Mouse (Mus musculus): ENCODE results near the gene Tcap. TPM values are rescaled to one million over a fixed set of nuclear protein-coding genes. Genes with fewer than 3 reads are reported as not detected.

The Tcap gene
- polyA plus RNA-seq (2017; shearing (Covaris generic)), result not detected

DNA sequence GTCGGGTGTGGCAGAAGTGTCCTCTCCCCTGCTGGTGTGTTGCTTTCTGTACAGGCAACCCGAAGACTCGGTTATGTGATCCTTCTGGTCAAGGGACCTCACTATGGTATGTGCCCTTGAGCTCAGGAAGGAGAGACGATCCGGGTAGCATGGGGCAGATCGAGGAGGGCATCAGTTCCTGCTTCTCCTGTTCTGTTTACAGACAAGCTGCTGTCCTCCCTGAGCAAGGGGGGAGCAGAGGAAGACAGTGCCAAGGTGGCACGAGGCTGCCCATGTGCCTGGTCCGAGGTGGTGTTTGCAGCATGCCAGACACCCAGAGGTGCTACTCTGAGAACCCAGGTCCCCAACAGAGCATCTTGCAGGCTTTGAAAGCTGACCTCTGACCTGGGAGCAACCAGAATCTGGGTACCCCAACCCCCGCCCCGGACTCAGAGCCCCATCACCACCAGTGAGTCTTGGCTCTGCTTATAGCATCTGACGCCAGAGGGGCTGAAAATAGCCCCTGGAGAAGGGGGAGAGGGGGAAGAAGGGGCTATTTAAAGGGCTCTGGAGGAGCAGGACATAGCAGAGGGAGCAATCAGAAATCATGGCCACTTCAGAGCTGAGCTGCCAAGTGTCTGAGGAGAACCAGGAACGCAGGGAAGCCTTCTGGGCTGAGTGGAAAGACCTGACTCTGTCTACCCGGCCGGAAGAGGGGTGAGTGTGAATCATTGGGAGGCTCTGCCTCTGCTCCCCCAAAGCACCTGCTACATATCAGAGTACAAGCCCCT is at the start of gene Tcap:
Gene Tcap, plus strand, starts transcription at position 551 of the 770 bp plus-strand sequence.

DNA sequence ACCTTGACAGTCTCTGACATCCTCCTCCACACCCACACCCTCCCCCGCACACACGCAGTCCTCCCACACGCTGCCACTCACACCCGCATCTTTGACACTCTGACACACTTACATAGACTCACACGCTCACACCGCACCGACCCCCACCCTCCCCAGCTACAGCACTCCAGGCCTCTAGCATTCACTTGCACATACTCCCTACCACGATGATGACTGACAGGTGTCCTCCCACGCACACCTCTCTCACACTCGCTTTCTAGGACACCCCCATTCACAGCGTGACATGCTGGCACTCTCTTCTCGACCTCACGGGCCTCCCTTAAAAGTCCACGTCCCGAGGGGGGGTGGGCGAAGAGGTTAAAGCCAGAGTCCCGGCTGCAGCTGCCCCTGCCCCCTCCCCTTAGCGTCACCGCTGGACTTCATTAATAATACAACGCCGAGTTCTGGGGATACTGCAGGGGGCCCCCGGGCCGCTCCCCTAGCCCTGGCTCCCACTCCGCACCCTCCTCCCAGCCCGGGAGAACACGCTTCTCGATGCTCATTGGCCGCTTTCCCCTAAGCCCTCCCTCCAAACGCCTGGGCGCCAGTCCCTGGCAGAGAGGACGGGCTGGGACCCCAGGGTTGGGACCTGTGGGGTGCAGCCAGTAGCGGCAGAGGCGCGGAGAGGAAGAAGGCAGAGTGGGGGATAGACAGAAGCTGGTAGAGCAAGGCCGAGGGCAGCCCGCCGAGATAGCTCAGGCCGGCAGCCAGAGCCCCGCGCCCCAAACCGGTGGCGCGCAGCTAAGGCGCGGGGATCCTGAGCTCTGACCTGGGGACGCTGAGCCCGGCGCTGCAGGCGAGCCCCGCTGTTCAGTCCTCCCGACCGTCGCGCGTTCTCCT is 35.3 kb upstream of the Tcap start, which contains the start of gene Ppp1r1b:
Gene Ppp1r1b, plus strand, starts transcription at position 322 of the 879 bp plus-strand sequence.

DNA sequence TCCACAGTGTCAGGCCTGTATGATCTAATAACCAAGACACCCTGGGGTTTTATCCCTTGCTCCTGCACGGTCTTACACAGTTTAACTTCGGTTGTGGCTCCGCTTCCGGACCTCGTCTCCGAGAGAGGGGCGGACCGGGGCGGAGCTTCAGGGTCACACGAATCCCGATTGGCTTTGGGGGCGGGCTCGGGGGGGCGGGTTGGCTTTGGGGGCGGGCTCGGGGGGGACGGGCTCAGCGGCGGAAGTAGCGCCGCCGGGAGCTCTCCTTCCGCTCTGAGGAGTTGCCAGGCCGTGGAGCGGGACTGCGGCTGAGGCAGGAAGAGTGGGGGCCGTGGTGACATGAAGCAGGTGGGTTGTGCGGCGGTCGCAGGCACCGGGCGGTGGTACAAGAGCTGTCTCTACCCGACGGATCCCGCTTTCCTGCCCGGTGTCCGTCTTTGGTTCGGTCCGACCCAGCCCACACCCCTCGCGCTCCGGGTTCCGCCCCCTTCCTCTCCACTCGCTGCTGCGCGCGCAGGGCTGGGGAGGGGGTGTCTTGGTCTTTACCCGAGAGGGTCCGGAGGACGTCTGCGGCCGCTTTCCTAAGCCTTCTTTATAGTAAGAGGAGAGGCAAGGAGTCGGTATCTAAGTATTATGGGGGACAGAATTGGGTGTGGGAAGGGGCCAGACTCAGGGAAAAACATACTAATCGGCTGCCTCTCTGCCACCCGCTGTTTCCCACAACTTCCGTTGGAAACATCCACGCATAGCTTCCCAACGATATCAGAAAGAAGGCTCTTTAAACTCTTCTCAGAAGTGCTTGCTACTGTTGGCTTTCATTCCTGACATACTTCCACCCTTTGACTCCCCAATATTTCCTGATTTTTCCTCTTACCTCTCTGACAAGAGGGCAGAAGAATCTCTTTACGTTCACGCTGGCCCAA is 25.2 kb upstream of the Tcap start, which contains the start of gene Stard3:
Gene Stard3, plus strand, starts transcription at position 208 of the 923 bp plus-strand sequence.

DNA sequence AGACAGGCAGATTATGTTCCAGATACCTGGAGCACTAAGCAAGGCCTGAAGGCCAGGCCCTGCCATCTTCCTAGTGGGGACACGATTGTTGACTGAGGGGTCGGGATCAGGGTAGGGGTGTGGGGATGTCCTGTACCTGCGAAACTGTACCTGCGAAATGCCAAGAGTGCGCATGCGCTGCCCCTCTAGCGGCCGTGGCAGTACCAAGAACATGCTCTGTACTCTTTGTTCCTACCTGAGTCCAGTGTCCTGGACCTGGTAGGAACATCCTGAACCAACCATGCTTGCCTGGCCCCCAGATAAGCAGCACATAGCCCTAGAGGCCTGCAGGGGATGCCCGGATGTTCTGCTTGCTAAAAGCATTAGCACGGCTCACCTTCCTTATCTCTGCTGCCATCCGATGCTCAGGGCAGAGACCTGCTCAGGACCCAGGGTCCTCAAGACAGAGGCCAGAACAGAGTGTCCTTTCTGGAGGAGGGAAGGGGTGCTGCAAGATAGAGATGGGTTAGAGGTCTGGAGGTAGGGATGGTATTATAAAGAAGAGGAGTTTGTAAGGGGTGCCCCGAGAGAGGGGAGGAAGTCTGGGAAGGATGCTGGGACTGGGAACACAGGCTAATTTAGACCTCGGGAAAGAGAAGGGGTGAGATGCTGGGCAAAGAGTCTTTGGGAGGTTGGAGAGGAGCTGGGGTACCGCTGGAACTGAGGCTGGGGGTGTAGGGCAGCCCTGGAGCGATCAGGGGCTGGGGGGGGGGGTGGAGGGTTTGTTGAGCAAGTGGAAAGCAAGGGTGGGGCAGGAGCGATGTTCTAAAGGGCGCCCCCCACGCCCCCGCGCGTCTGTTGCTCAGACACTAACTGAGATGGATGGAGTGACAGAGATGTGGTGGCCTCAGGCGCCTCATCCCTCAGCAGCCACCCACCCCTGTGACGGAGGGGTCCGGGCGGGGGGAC is 2.3 kb downstream of the Tcap start, which contains the start of gene Pnmt:
Gene Pnmt, plus strand, starts transcription at position 813 of the 948 bp plus-strand sequence.

DNA sequence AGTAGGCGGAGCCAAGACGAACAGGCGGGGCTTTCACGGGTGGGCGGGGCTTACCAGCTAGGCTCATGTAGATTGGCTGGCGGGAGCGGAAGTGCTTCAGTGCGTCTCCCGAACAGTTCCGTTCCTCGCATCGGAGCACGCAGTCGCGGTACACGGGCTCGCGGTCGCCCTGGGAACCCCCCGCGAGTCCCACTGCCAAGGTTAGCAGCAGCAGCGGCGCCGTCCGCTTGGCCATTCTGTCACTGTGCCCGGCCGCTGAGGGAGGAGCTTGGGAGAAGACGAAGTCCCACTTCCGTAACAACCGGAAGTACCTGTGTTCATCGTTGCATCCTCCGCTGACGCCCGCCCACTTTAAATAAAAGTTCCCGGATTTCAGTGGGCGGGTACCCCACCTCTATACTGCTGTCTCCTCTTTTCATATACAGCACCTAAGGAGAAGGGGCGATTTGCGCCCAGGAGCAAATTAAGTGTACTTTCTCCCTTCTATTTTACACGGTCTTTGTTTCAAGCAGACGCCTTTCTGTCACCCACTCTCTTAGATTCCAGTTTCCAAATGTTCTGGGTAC is 16.6 kb downstream of the Tcap start, which contains the start of gene Pgap3:
Gene Pgap3, minus strand, starts transcription at position 330 of the 566 bp plus-strand sequence.

DNA sequence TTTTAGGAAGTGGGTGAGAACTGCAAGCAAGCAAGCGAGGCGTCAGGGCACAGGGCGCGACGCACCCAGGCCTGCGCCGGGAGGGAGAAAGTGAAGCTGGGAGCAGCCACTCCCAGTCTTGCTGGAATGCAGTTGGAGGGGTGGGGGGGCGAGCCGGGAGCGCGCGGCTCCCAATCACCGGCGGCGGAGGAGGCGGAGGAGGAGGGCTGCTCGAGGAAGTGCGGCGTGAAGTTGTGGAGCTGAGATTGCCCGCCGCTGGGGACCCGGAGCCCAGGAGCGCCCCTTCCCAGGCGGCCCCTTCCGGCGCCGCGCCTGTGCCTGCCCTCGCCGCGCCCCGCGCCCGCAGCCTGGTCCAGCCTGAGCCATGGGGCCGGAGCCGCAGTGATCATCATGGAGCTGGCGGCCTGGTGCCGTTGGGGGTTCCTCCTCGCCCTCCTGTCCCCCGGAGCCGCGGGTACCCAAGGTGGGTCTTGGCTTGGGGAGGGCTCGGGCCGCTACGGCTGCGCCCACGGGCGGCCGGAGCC is 28.7 kb downstream of the Tcap start, which contains the start of gene Erbb2:
Gene Erbb2, plus strand, starts transcription at position 198 of the 524 bp plus-strand sequence.

Other genes starting within 250 kb of the Tcap start
- 8.4 TPM for gene Fbxl20, start 233.4 kb upstream of the Tcap start, polyA plus RNA-seq (2017; shearing (Covaris generic))
- gene Med1, start 190.5 kb upstream of the Tcap start, polyA plus RNA-seq (2017; shearing (Covaris generic)), result 52.7 TPM
- 19.0 TPM for gene Cdk12, start 180.8 kb upstream of the Tcap start, polyA plus RNA-seq (2017; shearing (Covaris generic))
- not detected for gene Neurod2, start 54.2 kb upstream of the Tcap start, polyA plus RNA-seq (2017; shearing (Covaris generic))
- not detected for gene Ppp1r1b, start 35.4 kb upstream of the Tcap start, polyA plus RNA-seq (2017; shearing (Covaris generic))
- gene Stard3, start 25.4 kb upstream of the Tcap start, polyA plus RNA-seq (2017; shearing (Covaris generic)), result 78.8 TPM
- not detected for gene Pnmt, start 2.6 kb downstream of the Tcap start, polyA plus RNA-seq (2017; shearing (Covaris generic))
- 15.1 TPM for gene Pgap3, start 16.7 kb downstream of the Tcap start, polyA plus RNA-seq (2017; shearing (Covaris generic))
- 0.32 TPM for gene Erbb2, start 28.7 kb downstream of the Tcap start, polyA plus RNA-seq (2017; shearing (Covaris generic))
- 204 TPM for gene Mien1, start 55.2 kb downstream of the Tcap start, polyA plus RNA-seq (2017; shearing (Covaris generic))
- gene Grb7, start 62.6 kb downstream of the Tcap start, polyA plus RNA-seq (2017; shearing (Covaris generic)), result 6.2 TPM
- gene Ikzf3, start 162.2 kb downstream of the Tcap start, polyA plus RNA-seq (2017; shearing (Covaris generic)), result 58.0 TPM
- gene Zpbp2, start 167.3 kb downstream of the Tcap start, polyA plus RNA-seq (2017; shearing (Covaris generic)), result 5.6 TPM
- gene Ormdl3, start 203.6 kb downstream of the Tcap start, polyA plus RNA-seq (2017; shearing (Covaris generic)), result 90.2 TPM
- not detected for gene Lrrc3c, start 214.5 kb downstream of the Tcap start, polyA plus RNA-seq (2017; shearing (Covaris generic))
- 4.6 TPM for gene Gm12355, start 241.8 kb downstream of the Tcap start, polyA plus RNA-seq (2017; shearing (Covaris generic))
- not detected for gene Gsdma3, start 242.5 kb downstream of the Tcap start, polyA plus RNA-seq (2017; shearing (Covaris generic))